Mouse (Mus musculus) 416B (cell line): ENCODE measurements around the gene Adprh.

ENCODE experiments used
- DNase-seq: peaks from one replicate; pipeline ENCODE4 v3.0.0; 2011; ENCODE audit warnings: low read depth

The Adprh gene

GRCm38 (mm10) chr16:38442216-38442615, 10.3 kb downstream of the Adprh start:
- DNase-seq = no peak

DNA sequence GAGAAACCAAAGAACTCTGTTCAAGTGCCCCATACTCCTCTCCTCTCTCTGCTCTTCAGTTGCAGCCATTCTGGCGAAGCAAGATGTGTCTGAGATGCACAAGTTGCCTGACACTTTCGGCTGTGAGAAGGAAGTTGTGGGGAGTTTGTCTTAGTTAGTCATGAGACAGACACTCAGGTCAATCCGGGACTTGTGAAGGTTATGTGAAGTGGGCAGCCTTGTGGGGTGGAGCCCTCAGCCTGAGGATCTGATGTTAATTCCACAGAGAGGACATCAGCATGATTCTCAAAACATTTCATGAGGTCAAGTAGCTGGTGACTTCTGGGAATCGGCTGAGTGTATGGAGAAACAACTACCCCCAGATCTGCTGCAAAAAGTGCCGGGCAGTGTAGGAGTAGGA, 10.9 kb downstream of the Adprh start:
- no peak for DNase-seq

DNA sequence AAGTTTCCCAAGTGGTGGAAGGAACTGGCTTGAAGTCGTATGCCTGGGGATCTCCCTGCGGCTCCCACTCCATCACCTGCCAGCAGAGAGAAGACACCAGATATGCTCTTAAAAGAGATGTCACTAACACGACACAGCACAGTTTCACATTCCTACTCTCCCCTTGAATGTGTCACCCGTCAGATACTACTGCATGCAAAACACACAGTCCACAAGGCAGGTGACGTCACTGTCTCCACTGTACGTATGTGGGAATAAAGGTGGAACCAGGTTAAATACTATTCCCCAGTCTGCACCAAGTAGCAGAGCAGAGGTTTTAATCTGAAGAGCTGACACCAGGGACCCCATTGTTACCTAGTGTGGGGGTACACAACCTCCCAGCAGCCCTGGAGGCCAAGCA, 12.1 kb downstream of the Adprh start:
- DNase-seq = no peak

DNA sequence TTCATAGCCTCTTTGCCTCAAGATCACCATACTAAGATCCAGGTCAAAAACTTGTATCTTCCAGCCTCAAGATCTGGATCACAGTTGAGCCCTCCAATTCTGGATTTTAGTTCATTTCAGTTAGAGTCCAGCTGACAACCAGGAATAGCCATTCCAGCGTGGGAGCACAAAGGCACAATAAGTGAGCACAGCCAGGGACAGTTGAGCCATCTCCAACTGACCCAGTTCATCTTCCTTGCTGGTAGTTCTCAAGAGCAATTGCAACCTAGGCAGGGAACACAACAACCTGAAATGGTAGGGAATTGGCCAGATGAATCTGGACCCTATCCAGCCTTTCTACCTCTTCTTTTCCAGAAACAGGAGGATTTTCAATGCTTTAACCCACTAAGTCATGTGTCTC, 13.3 kb downstream of the Adprh start:
- DNase-seq = no peak

GRCm38 (mm10) chr16:38434295-38434795, 18.2 kb downstream of the Adprh start:
- no peak for DNase-seq

GRCm38 (mm10) chr16:38433514-38433913, 19.0 kb downstream of the Adprh start:
- DNase-seq = no peak

- DNase-seq = peak; percentile 16
Measured at GRCm38 (mm10) chr16:38432498-38433425, 19.7 kb downstream of the Adprh start, which contains the start of gene Pla1a. Pla1a (minus strand) TSS chr16:38433145.

GRCm38 (mm10) chr16:38431446-38432185, 20.9 kb downstream of the Adprh start:
- DNase-seq = no peak

GRCm38 (mm10) chr16:38425799-38426198, 26.7 kb downstream of the Adprh start:
- DNase-seq = no peak

GRCm38 (mm10) chr16:38425374-38425773, 27.1 kb downstream of the Adprh start:
- DNase-seq = no peak

- DNase-seq = no peak
Measured at GRCm38 (mm10) chr16:38414953-38415352, 37.5 kb downstream of the Adprh start.

DNA sequence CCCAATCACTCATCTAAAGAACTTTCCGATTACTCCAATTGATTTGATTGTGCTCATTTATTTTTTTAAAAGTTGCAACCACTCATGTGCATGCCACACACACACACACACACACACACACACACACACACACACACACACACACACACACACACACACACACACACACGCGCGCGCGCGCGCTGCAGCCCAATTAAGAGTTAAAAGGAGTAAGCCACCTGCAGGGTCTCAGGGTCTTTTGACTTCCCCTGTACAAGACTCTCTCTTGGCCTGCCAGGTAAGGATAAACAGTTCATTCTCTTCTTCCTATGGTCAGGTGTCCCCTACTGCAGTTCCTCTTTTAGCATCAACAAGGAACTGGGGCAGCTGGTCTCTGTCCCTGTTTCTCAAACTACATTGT, 44.1 kb downstream of the Adprh start:
- DNase-seq = no peak

DNA sequence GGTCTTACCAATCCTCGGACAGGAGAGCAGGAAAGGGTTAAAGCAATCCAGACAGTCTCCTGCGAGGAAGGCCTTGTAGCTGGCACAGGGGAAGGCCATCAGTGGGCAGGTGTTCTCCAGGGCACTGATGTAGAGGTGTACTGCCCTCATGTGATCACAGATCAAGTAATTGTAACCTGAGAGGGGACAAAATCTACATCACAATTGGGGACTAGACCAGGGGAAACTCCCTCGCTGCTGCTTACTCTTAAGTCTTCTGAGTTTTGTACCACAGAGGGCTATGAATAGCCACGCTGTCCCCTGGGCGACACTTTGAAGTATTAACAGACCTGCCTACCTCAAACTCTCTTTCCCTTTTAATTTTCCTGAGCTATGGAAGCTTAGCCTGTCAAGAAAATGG, 44.9 kb downstream of the Adprh start:
- no peak for DNase-seq

- DNase-seq = peak; percentile 64
Measured at GRCm38 (mm10) chr16:38406708-38407107, 45.8 kb downstream of the Adprh start.

- DNase-seq = no peak
Measured at GRCm38 (mm10) chr16:38406293-38406692, 46.2 kb downstream of the Adprh start.

DNA sequence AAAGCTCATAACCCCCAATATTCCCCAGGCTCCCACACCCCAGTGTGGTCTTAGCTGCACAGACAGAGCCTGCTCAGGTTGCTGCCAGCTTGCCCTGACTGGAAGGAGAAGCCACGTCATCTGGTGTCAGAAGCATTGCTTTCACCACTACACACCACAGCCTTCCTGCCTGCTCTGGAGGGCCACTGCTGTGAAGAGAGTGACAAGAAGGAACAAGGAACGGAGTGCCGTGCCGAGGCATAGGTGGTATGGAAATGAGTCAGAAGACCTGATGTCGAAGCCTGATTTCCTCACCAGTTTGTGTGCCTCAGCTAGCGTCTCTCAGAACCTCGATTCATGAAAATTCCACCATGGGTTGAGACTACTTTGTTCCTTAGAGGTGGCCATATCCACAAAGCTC, 48.9 kb downstream of the Adprh start:
- peak; percentile 95 for DNase-seq

DNA sequence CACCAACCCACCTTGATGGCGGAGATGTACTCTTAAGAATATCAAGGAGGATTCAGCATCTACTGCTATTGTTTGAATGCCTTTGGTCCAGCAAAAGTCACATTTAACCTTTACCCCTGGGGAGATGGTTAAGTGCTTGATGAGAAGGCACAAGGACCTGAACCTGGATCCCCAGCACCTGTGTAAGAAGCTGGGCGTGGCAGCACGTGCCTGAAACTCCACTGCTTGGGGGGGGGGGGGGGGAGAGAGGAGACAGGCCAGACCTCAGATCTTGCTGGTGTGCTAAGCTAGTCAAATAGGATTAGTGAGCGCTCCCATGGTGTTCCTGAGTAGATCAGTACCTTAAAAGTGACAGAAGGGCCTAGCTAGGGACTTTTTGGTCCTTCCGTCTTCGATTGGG, 51.0 kb downstream of the Adprh start:
- DNase-seq = no peak

DNA sequence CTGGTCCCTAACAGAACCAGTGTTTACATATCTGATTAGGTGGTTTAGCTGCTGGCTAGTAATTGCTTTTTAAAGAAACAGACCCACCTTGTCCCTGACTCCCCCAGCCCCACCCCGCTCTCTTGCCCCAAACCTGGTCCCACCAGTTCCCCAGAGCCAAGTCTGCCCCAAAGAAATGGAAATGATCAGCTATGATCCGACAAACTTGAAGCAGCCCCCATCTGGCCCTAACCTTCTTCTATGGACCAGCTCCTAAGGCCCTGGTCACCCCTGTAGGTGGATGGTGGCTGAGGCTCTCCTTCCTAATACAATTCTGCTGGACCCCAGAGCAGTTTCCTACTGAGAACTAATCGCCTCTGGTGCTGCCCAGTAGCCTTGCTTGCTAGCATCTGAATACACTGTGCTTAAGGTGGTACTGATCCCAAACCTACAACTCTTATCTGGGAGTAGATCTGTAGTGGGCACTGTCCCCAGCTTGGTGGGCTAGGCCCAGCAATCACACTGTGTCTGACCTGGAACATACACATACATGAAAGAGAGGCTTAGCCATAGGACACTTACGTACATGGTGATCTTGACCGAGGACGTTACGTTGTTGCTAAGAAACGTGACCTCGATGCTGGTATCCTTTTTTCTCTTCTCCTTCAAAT, 52.1 kb downstream of the Adprh start:
- DNase-seq = no peak

- DNase-seq = peak; percentile 84
Measured at GRCm38 (mm10) chr16:38399531-38400231, 52.8 kb downstream of the Adprh start.

- DNase-seq = peak; percentile 96
Measured at GRCm38 (mm10) chr16:38399076-38399475, 53.4 kb downstream of the Adprh start.

- DNase-seq = no peak
Measured at GRCm38 (mm10) chr16:38398266-38398665, 54.2 kb downstream of the Adprh start.

DNA sequence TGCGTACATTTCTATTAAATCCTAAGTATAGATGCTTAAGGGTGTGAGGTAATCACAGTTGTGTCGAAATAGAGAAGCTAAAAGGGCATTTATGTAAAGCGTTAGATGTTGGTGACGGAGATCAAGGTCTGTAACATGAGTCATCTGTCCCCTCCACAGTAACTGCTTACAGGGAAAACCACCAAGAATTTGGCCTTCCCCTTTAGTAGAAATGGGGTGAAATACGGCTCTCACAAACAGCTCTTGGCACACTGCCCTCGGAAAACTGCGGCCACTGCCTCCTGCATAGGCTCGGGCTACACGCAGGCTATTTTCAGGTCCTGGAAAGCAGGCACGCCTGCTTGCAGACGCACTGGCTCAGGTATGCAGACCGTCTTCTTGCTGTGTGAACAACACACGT, 56.3 kb downstream of the Adprh start:
- peak; percentile 99 for DNase-seq
